Mouse (Mus musculus): ENCODE results near the gene Themis2.
A peak's percentile ranks its signal among the peaks of the same experiment; 100 is the strongest.
"Not testable (repeated sequence)": the region's sequence is repeated elsewhere in the genome, so short reads cannot be mapped to it uniquely, and the experiment has no call there.

Gene Themis2

DNA sequence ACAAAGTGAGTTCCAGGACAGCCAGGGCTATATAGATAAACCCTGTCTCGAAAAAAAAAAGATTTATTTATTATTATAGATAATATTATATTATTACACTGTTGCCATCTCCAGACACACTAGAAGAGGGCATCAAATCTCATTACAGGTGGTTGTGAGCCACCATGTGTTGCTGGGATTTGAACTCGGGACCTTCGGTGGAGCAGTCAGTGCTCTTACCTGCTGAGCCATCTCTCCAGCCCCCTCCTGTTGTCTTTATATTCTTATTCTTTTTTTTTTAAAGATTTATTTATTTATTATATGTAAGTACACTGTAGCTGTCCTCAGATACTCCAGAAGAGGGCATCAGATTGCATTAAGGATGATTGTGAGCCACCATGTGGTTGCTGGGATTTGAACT is 2.5 kb upstream of the Themis2 start:
- not testable (repeated sequence) for DNase-seq

DNA sequence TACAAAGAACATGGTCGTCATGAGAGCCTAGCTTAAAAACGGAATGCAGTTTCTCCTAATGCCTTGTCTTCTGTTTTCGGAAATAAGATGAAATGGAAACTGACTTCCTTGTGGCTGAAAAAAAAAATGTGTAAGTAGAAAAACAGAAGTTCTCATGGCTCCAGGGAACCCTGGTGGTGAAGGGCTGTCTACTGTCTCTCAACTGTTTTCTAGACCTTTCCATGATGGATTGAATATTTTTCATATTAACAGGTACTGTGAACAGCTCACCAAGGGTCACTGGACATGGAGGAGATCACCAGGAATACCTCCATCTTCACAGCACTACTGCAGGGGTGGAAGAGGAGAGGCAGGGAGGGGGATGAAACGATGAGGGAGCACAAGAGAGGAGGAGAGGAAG is 1.8 kb upstream of the Themis2 start:
- DNase-seq: no peak

DNA sequence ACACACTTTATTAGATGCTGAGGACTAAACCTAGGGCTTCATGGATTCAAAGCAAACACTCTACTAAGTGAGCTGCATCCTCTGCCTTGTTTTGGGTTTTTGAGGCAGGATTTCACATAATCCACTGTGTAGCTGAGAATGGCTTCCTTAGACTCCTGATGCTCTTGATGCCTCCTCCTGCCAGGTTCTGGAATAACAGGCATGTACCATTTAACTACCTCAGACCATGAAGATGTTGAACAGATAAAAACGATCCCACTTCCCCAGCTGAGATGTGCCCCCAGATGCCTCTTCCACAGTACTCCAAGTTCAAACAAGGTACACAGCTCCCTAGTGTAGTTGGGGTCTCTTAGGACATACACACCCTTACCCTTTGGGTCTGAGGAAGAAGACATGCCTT is 1.3 kb upstream of the Themis2 start:
- DNase-seq: no peak

DNA sequence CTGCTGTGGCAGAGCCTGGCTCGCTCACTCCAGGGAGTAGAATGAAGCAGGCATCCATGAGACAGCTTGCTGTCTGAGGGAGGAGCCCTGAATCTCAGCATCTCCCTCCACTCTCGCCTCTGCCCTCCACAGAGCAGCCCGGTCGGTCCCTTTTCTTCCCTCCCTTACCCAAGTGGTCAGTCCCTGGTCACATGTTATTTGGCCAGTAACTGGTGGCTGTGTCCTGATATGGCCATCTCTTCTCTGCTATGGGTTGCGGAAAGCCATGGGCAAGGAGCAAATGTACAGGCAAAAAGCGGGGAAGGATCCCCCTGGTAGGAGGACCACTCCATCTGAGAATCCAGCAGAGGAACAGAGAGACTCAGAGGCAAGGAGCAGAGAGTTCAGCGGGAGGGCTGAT is 1.0 kb downstream of the Themis2 start:
- DNase-seq: no peak

DNA sequence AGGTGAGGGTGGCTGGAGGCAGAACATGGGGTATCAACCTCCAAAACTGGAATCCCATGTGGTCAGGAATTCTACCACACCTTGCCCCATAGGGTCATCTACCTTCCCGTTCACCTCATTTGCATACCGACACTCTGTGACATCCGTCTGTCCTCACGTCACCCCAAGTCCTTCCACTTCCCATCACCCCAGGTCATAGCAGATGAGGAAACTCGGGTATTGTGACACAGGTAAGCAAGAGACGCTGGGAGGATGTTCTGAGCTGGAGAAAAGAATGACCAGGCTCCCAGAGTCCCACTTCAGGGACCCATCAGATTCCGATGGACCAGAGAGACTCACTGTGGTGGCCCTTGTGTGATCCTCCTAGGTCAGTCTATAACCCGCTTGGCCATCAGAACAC is 1.4 kb downstream of the Themis2 start:
- no peak for DNase-seq

DNA sequence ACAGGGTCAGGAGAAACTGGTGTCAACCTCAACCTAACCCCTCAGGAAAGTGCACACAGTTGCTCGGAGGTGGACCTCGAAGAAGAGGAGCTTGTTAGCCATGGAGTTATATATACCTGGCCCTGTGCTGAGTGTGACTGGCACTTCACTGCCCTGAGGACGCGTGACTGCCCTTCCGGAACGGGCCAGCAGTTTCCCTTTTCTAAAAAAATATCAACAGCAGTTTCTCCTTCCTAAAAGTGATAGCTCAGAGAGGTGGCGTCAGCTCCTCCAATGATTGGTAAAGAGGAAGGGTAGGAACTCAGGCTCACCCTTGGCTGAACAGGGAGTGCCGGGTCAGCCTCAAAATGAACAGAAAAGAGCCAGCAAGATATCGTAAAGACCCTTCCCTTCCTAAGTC is 2.2 kb downstream of the Themis2 start:
- no peak for DNase-seq

DNA sequence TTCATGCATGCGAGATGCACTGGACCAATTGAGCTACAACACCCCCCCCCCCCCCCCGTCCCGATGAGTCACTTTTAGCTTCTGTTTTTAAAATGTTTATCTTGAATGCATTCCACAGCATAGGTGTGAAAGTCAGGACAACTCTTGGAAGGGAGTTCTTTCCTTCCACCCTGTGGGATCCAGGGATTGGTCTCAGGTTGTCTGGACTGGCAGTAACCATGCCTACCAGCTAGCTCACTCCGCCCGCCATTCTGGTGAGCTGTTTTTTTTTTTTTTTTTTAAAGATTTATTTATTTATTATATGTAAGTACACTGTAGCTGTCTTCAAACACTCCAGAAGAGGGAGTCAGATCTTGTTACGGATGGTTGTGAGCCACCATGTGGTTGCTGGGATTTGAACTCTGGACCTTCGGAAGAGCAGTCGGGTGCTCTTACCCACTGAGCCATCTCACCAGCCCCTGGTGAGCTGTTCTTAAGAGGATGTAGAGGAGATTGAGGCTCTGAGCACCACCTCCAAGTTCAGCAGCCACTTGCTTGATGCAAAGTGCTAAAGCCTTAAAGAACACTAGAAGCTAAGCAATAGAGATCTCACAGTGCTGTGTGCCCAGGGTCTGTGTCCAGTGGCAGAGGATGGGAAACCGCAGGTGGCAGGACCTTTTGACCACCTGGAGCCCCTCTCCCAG is 2.7 kb downstream of the Themis2 start:
- DNase-seq: not testable (repeated sequence)

DNA sequence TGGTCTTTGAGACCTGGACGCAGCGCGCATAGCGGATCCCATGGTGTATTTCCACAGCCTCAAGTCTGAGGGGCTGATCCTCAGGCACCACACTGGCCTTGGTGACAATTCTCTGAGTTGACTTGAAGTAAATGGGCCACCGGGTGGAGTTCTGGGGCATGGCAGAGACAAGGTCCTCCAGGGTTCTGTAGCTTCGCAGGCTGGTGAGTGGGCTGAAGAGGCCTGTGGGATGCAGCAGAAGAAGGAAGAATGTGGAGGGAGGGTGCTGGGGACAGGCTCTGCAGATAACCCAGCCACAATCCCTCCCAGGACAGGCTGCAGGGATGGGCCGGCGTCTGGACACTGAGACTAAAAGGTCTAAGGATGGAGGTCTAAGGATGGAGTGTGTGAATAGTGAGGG is 6.5 kb downstream of the Themis2 start:
- no peak for DNase-seq

DNA sequence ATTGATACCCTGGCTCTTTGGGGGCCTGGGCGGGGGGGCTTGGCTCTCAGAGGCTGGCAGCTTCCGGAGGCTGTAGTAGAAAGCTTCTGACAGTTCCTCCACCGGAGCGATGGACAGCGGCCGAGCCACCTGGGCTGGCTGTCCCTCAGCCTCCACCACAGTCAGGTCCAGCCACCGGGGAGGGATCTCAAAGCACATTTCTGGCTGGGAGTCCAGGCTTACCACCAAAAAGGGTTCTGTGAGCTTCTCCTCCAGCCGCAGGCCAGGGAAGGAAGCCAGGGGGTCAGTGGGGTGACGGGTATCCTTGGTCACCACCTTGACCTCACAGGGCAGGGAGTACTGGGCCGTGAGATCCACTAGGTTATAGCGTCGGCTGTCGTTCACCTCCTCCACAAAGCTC is 11.0 kb downstream of the Themis2 start:
- no peak for DNase-seq

DNA sequence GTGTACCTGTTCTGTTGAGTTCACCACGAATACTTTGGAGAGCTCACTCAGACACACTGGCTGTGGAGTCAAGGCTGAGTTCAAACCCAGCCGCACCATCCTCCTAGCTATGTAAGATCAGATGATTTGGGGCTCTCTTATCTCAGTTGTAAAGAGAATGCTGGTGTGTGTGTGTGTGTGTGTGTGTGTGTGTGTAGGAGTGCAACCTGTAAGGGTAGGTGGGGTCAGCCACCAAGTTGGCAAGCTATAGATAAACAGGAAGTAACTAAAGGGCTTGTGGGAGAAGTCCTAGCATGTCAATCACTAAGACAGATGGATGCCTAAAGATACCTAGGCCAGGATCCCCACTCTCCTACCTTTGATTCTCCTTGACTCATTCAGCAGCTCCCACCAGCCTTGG is 12.5 kb downstream of the Themis2 start:
- DNase-seq: no peak

DNA sequence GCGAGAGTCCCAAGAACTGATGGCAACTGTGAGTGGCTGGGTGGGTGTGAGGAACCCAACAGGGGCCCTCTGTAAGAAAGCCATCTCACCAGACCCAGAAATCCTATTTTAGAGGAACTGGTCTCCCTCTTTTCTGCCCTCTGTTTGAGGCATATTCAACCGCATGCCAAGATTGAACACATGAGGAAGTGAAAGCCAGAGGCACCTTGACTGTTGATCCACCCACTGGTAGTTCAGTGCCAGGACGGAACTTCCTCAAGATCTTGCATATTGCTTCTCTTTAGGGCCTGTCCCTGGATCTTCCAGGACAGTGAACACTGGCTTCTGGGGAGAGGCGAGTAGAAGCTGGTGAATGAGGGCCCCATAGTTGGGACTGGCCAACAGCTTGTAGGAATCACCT is 15.9 kb downstream of the Themis2 start:
- DNase-seq: no peak

DNA sequence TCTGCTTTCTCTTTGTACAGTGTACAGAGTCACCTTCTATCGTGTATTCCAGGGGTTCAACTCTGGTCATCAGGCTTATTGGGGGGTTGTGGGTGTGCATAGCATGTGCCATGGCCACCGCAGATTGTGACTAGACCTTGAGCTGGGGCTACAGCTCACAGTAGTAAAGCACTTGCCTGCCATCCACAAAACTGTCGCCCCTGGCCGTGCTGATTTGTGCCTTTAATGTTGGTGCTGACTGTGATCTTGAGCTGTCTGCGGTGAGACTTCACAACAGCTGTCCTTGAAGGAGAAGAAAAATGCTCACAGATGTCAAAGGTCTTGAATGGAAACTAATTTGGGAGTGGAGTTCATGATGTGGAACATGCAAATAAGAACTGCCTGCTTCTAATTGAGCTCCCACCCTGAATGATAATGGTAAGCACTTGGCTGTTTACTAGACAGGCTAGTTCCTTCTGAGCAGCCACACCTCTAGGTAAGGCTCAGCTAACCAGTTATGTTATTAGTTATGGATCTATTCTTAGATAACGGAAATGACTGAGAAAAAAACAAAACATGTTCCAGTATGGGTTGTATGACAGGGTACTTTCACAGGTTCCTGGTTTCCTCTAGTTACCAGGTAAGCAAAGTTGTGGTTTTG is 17.5 kb downstream of the Themis2 start:
- no peak for DNase-seq

DNA sequence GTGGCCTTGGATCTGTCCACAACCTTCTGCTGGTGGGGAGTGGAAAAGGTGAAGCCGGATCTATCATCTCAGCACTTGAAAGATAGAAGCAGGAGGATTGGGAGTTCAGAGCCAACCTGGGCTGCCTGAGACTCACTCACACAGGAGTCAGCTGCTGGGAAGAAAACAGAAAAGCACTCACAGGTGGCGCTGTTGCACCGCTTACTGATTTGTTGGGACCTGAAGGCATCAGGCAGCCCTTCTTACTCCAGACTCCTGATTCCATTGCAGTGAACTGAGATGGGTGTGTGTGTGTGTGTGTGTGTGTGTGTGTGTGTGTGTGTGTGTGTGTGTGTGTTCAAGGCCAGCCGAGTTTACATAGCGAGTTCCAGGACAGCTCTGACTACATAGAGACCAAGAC is 19.4 kb downstream of the Themis2 start:
- DNase-seq: peak; percentile 57 to 76

DNA sequence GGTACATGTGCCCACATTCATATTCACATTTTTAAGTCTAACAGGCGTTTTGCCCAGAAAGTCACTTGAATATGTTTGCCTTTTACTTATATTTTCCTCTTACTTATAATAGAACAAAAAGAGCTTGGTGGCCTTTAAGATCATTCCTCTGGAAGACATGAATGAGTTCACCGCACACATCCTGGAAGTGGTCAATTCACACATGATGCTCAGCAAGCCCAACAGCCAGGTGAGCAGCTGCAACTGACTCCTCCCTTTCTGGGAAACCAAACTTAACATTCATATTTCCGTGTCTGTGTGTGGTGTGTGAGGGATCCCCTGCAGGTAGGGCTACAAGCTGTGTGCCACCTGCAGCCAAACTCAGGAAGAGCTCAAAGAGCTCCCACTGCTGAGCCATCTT is 21.3 kb downstream of the Themis2 start:
- DNase-seq: no peak

DNA sequence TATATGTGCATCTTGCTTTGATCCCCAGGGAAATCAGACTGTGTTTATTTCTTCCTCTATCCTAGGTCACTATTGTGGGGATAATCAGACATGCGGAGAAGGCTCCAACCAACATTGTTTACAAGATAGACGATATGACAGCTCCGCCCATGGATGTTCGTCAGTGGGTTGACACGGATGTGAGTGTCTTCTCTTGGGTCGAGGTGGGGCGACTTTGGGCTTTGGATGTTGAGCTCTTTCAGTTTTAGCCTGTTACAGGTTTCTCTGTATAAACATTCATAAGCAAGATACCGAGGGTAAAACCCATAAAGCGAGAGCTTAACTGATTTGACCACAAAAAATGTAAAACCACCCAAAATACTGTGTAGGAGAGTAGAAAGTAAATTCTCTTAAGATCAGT is 24.4 kb downstream of the Themis2 start:
- no peak for DNase-seq

DNA sequence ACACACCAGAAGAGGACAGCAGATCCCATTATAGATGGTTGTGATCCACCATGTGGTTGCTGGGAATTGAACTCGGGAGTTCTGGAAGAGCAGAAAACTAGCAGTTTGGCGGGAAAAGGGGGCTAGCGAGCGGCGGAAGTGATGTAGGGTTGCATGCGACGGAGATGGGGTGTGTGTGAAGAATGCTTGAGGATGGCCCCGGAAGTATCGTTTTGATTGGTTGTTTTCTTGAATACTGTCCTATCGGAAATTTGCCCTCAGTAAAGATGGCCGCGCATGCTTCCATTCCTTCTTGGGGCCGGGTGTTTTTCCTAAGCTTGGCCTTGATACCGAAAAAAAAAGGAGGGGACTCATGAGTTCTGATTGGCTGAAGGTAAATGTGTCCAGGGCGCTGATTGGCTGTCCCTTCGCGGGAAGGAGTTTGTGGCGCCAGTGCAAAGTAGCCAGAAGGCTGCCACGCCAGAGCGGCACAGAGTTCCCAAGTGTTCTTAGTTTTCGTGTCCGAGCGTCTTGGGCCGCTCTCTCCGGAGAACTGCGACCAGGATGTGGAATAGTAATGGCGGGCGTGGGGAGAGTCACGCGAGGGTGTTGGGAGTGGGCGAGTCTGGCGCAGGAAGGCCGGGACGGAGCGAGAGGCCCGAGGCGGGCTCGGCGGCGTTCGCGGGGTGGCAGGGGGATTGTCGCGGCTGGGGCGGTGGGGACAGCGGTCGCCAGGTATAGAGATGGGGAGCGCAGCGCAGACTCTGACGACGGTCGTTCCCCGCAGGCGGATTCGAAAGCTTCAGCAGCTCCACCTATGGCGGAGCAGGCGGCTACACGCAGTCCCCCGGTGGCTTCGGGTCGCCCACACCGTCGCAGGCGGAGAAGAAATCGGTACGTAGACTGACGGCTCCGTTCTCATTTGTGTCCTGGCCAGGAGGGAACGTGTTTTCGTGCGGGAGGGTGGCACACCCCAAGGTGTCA is 28.0 kb downstream of the Themis2 start, which contains the start of gene Rpa2:
Gene Rpa2 (plus strand): TSS at position 419 of the 963 bp plus-strand sequence.
- peak; percentile 99 to 100 for DNase-seq

DNA sequence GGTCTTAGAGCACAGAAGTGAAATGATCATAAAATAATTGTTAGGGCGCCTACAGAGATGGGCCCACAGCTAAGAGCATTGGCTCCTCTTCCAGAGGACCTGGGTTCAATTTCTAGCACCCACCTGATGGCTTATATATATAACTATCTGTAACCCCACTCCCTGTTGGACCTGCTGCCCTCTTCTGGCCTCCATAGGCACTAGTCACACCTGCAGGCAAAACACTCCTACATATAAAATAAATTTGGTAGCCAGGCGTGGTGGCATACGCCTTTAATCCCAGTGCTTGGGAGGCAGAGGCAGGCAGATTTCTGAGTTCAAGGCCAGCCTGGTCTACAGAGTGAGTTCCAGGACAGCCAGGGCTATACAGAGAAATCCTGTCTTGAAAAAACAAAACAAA is 33.1 kb downstream of the Themis2 start:
- DNase-seq: not testable (repeated sequence)

DNA sequence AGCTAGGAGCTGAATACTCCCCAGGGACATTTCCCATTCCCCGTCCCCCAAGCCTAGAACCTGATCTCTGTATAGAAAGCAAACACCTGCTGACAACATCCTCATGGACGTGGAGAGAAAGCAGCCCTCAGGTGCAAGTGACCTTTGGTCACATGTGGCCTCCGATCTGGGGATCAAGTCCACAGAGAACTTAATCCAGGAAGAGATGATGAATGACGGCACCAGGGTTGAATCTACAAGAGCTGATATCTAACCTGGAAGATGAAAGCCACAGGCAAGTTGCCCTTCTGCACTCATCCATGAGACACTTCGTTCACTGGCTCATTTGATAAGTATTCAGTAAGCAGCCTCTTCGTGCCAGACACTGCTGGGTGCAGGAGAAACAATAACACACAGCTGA is 33.6 kb downstream of the Themis2 start:
- DNase-seq: no peak

DNA sequence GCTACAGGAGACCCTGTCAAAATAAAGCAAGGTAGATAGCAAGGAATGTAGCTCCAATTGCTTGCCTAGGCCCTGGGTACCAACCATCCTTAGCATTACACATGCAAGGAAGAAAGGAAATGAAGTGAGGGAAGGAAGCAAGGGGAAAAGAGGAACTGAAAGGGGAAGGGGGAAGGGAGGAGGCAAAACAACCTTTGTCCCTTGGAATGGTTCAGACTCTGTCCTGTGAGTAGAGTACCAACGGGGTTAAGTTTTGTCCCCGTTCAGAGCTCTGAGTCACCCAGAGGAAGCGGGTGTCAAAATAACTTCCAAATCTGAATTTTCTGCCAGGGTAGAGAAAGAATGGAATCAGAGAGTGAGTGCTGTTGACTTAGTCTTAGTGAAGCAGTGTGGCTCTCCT is 35.9 kb downstream of the Themis2 start:
- DNase-seq: no peak

DNA sequence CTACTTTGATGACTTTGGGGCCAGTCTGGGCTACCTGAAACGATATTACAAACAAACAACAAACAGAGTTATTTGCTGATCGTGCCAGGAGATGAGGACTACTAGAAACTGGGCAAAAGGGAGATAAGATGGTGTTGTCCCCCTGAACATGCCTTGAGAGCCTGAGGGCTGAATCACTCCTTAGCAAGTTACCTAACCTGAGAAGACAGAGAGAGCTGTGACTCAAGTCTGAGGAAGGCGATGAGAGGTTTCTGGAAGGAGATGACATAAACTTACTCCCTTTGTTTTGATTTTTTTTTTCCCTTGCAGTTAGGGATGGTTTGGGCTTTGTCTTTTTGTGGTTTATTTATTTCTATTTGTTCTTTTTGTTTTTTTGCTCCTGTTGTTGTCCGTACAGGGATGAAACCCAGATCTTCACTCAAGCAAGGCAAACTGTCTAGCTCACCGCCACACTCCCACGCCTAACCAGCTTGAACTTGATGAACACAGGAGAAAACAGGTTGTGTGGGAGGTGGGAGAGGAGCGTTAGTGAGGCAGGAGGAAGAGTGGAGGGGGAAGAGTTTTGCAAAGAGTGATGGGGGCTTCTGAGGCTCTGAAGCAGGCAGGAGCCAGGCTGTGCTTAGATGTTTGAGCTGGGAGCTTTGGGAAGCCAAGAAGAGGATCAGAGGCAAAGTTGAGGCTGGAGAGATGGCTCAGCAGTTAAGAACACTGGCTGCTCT is 38.4 kb downstream of the Themis2 start:
- DNase-seq: no peak

DNA sequence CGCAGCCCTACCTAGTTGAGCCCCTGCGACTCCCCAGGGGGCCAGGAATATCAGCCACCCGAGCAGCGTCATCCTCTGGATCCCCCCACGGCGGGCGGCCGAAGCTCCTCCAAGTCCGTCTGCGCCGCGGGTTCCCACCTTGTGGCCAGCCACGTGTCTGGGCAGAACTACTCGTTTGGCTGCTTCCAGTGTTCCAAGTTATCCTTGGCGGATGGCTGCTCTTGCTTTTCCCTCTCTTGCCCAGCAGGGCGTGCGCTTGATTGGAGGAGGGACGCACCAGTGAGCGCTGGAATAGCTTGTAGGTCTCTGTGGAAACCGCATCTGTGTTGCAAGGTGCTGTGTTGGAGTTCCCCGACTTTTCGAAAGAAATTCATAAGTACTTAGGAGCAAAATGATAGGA is 39.2 kb downstream of the Themis2 start, which contains the start of gene Smpdl3b:
Gene Smpdl3b (minus strand): TSS at position 279 of the 400 bp plus-strand sequence.
- DNase-seq: peak; percentile 63 to 65

DNA sequence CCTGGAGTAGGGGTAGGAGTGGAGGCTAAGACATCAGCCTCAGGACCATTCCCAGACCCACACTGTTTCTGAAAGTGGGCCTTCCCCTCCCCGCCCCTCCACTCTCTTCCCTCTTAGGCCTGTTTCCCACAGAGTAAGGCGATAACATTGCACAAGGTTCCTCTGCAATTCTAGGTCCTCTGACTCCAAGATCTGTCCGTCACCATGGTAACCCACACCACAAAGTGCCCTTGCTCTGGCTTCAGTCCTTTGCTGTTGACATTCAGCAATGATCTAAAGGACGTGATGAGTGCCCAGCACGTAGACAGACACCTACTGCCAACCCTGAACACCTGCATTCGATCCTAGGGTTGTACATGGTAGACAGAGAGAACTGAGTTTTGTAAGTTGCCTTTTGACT is 43.2 kb downstream of the Themis2 start:
- no peak for DNase-seq
